Mouse (Mus musculus) ovary, postnatal 10 days (tissue): Measurements from ENCODE around the gene Gm5108.

Source experiments
- DNase-seq: peaks from one replicate; pipeline ENCODE4 v3.0.0; 2022; ENCODE audit warnings: low spot score

Gene Gm5108

DNA sequence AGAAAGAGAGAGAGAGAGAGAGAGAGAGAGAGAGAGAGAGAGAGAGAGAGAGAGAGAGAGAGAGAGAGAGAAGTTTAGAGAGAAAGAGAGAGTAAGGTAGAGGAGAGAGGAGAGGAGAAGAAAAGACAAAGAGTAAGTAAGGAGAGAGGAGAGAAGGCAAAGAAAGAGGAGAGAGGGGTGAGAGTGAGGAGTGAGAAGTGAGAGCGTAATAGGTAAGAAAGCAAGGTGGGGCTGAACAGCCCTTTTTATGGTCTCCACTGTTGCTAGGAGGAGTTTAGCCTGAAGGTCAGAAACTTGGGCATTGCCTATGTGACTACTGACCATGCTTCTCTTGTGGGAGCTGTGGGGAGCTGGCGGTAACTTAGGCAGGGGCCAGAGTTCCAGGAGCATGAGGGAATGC is at the start of gene Gm5108:
Gene Gm5108, plus strand, starts transcription at position 301 of the 400 bp plus-strand sequence.
- no peak for DNase-seq

DNA sequence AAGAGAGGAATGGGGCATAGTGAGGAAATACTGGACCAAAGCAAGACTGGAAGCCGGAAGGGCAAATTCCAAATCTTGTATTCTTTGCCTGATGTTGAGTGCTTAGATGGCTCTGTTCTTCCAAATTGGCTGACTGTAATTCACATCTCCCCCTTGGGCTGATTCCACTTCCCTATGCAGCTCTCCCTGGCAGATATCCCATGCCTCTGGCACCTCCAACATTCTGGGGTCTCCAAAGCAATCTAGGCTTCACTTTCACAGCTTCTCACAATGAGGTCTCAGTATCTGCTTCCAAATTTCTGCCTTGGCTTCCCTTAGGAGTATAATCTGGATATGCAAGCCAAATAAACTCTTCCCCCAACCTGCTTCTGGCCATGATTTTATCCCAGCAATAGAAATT is 42.5 kb upstream of the Gm5108 start:
- DNase-seq, result no peak

DNA sequence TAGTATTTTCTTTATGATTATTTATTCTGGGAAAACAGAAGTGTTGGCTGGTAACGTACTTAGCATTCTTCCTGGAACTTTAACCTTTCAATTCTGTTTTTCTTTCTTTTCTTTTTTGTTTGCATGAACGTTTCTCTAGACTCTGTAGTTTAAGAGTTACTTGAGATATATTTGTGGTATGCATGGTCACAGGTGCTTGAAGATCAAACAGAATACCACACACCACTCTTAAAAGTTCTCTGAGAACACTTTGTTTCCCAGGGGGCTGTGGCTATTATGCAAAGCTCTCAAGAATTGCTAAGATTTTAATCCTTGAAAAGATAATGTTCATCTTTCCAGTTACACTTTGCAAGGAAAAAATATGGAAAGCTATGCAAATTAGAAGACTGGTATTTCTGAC is 36.9 kb upstream of the Gm5108 start:
- no peak for DNase-seq

DNA sequence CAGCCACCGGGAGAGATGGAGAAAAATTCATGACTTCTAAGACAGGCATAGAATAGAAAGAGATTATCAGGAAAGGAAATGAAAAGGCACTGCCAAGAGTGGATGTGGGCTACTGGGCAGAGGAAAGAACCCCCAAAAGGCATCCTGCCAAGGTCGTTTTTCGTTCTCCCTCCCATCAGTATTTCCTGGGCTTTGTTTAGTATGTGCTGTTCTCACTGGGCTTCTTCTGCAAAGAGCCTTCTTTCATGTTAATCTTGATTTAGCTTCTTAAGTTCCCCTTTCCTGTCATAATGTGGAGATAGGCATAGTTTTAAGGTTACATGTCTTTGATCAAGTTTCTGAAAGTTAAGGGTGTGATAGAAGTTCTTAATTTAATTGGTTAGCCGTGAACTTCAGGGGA is 10.9 kb upstream of the Gm5108 start:
- no peak for DNase-seq

DNA sequence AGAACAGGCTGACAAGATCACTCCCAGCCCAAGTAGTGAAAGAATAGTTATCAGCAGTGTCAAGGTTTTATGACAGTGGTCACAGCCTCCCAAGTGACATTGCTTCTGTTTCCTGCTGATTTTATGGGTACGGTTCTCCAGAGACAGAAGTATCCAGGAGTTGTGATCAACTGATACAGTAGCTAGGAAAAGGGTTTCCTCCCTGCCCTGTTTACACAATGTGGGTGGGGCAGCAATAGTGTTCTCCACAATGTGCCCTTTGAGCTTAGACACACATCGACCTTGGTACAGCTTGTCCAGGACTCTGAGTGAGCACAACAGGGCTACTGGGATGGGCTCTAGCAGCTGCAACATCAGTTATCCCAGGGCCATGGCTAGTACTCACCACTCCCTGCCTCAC is 9.8 kb upstream of the Gm5108 start:
- DNase-seq, result no peak

DNA sequence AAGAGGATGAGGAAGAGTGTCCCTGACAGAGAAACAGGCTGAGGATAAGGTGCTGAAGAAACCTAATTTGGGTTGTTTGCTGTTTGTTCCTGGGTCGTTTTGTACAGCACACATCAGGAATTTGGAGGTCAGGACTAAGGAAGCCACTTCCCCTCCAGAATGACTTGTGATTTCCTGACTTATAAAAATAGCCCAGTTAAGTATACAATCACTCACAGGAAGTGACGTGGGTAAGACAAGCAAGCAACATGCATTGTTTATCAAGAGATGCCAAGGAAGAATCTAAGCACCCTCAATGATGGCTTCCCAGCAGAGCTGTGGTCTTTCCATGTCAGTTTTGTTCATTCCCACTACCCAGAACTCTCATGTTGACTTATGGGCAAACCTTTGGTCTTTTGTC is 1.7 kb downstream of the Gm5108 start:
- DNase-seq, result no peak

GRCm38 (mm10) chr5:67944074-67944785 is 2.8 kb downstream of the Gm5108 start:
- no peak for DNase-seq

DNA sequence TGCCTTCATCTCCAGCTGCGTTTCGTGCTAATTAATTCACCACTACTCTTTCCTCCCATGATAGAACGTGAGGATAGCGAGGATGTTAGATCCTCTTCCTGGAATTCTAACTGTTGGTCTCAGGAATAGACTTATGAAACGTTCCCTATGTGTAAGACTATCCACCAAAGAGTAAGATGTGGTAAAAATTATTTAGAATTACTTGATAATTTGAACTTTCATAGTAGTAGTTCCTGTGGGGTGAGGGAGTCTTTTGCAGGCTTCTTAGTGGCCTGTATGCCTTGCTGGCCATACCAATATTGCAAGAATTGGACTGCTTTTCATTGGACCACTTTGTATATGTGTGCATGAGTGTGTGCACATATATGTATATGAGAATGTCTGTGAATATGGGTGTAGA is 4.9 kb downstream of the Gm5108 start, which contains the start of gene Gm21905:
Gene Gm21905, minus strand, starts transcription at position 101 of the 400 bp plus-strand sequence.
- no peak for DNase-seq

DNA sequence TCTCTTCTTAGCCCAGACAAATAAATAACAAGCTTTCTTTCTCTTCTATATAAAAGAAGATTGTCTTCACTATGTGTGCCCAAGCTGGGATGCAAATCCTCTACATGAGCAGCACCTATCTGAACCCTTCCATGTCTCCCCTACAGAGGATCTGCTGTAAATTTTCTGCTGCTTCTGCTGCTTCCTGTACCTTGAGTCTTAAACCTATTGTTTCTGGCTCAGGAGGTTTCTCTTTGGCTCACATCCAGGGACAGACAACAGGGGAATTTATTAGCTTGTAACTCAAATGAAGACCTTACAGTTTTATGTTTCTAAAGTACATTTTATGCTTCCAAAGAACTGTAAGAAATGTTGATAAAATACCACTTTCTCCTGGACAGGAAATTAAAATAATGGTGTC is 5.5 kb downstream of the Gm5108 start:
- DNase-seq, result no peak

DNA sequence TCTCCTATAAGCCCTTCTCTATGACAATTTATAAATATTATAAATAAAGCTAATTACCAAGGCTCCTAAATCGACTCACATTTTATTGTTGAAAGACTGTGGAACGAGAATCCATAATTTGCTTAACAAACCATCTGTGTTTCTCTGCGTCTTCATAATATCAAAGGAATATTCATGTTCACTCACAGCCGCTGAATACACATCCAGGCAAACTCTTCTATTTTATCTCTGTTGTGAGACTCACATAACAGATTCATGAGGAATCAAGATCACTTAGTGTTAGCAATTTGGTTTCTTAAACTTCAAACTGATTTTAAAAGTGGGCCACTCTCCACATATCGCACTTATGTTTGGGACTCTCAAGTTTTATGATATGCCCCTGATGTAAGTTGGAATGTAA is 6.6 kb downstream of the Gm5108 start:
- no peak for DNase-seq

- no peak for DNase-seq
These were observed 12.6 kb downstream of the Gm5108 start for GRCm38 (mm10) chr5:67954097-67954496.

GRCm38 (mm10) chr5:67955486-67955885 is 14.0 kb downstream of the Gm5108 start:
- no peak for DNase-seq

- DNase-seq, result no peak
These were observed 20.5 kb downstream of the Gm5108 start for GRCm38 (mm10) chr5:67961708-67962629.

- no peak for DNase-seq
These were observed 28.1 kb downstream of the Gm5108 start for GRCm38 (mm10) chr5:67969536-67969935.

GRCm38 (mm10) chr5:67981946-67982526 is 40.6 kb downstream of the Gm5108 start:
- DNase-seq, result no peak

- no peak for DNase-seq
These were observed 49.0 kb downstream of the Gm5108 start for GRCm38 (mm10) chr5:67990426-67990825.

DNA sequence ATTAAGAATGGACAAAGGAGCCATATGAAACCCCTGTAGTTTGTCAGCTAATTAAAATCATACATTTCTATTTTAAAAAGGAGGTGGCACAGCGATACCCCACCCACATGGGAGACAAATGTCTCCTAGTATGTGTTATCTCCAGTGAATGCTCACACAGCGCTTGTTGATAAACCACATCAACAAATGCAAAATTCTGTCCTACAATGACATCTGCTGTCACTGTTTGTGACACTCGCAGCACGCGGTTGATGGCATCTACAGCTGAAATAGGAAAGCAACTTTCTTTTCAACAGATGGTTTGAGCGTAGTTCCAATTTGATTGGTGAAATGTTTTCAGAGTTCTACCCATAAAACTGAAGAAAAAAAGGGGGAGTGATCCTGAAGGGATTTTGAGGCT is 61.1 kb downstream of the Gm5108 start:
- DNase-seq, result no peak

DNA sequence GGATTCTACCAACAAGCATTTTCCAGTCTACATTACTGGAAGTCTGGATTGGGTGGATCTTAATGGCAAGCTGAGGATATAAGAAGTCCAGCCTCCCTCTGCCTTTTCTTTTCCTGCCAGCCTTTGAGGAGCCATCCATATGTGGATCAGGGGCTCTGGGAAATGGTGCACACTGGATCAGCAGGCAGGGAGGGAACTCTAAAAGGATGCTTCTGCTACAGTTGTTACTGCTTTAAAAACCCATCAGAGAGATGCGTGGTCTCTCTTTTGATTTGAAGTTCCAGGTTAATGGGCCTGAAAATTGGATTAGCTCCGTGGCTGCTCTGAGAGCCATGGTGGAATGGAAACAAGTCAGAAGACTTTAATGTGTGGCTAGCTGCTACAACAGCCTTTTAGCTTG is 62.4 kb downstream of the Gm5108 start:
- no peak for DNase-seq

GRCm38 (mm10) chr5:68004419-68004818 is 63.0 kb downstream of the Gm5108 start:
- no peak for DNase-seq

- DNase-seq, result no peak
These were observed 65.6 kb downstream of the Gm5108 start for GRCm38 (mm10) chr5:68007074-68007473.

- no peak for DNase-seq
These were observed 70.1 kb downstream of the Gm5108 start for GRCm38 (mm10) chr5:68011569-68011968.

- peak; percentile 58 for DNase-seq
These were observed 71.1 kb downstream of the Gm5108 start for GRCm38 (mm10) chr5:68012618-68013017.

GRCm38 (mm10) chr5:68020870-68021269 is 79.4 kb downstream of the Gm5108 start:
- no peak for DNase-seq
